Mouse (Mus musculus) limb, embryonic 11.5 days (tissue): ENCODE measurements around the gene Tm4sf20. TPM values are rescaled to one million over a fixed set of nuclear protein-coding genes. Genes with fewer than 3 reads are reported as not detected.

ENCODE experiments used
- ATAC-seq: fragments of 200-750 bp; cut with Nextera tagmentation; 2 replicates; pipeline ENCODE4 v1.8.0; 2017; ENCODE audit warnings: low read depth; ENCODE audit not compliant: insufficient number of reproducible peaks, low FRiP score, low TSS enrichment
- DNase-seq: peaks from one replicate; pipeline ENCODE4 v3.0.0-alpha.2; 2015; ENCODE audit warnings: low spot score
- H3K27ac ChIP-seq: fragments of 300-500 bp; sonication (generic); replicated peaks from 2 replicates; pipeline ENCODE4 v1.5.1; 2014; ENCODE audit warnings: low read depth, mild to moderate bottlenecking, low read length
- H3K27me3 ChIP-seq: fragments of 300-500 bp; sonication (generic); 2 replicates; pipeline ENCODE4 v1.6.1; 2014; ENCODE audit warnings: mild to moderate bottlenecking, low read length, mixed read lengths; ENCODE audit not compliant: control insufficient read depth, insufficient read depth
- H3K36me3 ChIP-seq: fragments of 300-500 bp; sonication (generic); 2 replicates; pipeline ENCODE4 v1.6.1; 2014; ENCODE audit warnings: mild to moderate bottlenecking, low read length, moderate library complexity, mixed read lengths; ENCODE audit not compliant: control insufficient read depth, insufficient read depth
- H3K4me1 ChIP-seq: fragments of 300-500 bp; sonication (generic); 2 replicates; pipeline ENCODE4 v1.6.1; 2014; ENCODE audit warnings: low read length, mixed read lengths; ENCODE audit not compliant: control insufficient read depth, insufficient read depth
- H3K4me2 ChIP-seq: fragments of 300-500 bp; sonication (generic); 2 replicates; pipeline ENCODE4 v1.6.1; 2014; ENCODE audit warnings: low read depth, mild to moderate bottlenecking, moderate library complexity; ENCODE audit not compliant: severe bottlenecking
- H3K4me3 ChIP-seq: fragments of 300-500 bp; sonication (generic); 2 replicates; pipeline ENCODE4 v1.5.1; 2014; ENCODE audit warnings: low read depth, low read length
- H3K9ac ChIP-seq: fragments of 300-500 bp; sonication (generic); 2 replicates; pipeline ENCODE4 v1.6.1; 2014; ENCODE audit warnings: mild to moderate bottlenecking, low read length
- H3K9me3 ChIP-seq: fragments of 300-500 bp; sonication (generic); 2 replicates; pipeline ENCODE4 v1.6.1; 2016; ENCODE audit warnings: low read length; ENCODE audit not compliant: control insufficient read depth
- WGBS: fragments of 180-500 bp; shearing (Covaris S2); extraction: QIAGEN DNeasy Blood & Tissue Kit; methylation state at CpG from one replicate; pipeline ENCODE4 v1.1.7; 2014; 5-methylcytosine and 5-hydroxymethylcytosine counted together
- polyA plus RNA-seq: library from polyadenylated mRNA; unstranded; fragments of >200 nt; fragmentation: Nextera tagmentation; extraction: Ambion mirVana; gene quantifications from 2 replicates; pipeline ENCODE4 v1.2.1, GENCODE M21; 2014

Gene Tm4sf20
- polyA plus RNA-seq, 1 experiment from 2014 or later = not detected

DNA sequence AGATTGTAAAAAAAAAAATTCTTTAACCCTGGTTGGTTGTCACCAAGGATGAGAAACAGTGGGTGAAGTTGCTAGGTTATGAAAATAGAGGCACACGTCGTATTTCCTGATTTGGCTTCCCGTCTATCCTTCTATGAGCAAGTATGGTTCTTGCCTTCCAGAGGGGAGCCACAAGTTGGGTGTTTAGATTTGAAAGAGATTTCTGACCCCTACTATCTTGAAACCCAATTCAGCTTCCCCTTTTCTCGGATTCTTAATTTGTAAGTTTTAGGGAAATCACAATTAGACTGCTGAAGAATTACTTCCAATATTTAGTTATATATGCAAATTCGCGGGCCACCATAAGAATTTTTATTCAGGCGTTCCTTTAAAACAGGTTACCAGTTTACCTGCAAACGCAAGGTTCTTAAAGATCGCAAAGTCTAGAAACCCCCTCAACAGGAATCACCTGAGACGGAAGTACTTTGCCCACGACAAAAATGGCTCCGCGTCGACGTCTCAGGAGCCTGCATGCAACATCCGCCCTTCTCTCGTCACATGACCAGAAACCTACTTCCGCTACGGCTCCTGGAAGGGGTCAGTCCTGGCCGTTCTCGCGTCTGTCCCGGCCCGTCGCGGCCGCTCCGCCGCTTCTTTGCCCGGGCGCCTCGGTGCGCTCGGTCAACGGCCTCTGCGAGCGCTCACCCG is 43.8 kb downstream of the Tm4sf20 start, which contains the start of gene Mff:
Gene Mff (plus strand): TSS at position 552 of the 687 bp plus-strand sequence.
- DNase-seq (peak; percentile 95), ATAC-seq (peak; percentile 99)
- H3K4me3 ChIP-seq = peak within 1 kb of the TSS; percentile 83
- 10% methylated on average over 37 of the region's 38 CpGs for WGBS
- peaks cover 4% of the 10 kb centered on the region; the same call in 1 of the 2 replicates for H3K4me1 ChIP-seq
- H3K9me3 ChIP-seq = no peaks in the 10 kb centered on the region
- no peak within 1 kb of the TSS for H3K27ac ChIP-seq
- no peaks in the 10 kb centered on the region for H3K27me3 ChIP-seq
- peak within 1 kb of the TSS; percentile 95 for H3K9ac ChIP-seq
- no peaks in the 10 kb centered on the region for H3K36me3 ChIP-seq
- H3K4me2 ChIP-seq = peak within 1 kb of the TSS; percentile 85

DNA sequence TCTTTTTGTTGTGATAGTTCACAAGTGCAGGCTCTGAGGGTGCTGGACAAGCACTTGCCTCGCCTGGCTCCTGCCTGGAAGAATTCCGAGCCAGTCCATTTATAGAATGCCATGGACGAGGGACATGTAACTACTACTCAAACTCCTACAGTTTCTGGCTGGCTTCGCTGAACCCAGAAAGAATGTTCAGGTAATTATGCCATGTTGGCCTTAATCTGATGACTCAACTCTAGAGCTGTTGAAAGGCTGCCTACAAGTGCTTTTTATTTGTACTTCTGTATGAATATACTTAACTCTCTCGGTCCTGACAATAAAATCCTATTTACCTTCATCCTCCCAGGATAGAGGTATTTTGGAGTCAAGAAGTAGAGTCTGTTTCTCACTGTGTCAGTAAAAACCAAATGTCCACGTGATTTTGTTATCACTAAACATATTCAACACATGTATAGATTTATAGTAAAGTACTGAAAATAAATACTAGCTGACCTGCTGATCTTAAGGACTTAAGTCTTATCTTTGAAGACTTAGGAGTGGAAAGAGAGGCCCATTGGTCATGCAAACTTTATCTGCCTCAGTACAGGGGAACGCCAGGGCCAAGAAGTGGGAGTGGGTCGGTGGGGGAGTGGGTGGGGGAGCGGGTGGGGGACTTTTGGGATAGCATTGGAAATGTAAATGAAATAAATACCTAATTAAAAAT is 50.3 kb downstream of the Tm4sf20 start:
- ATAC-seq (no peak), DNase-seq (no peak)
- H3K4me3 ChIP-seq = no peak overlapping the region
- no peak overlapping the region for H3K4me2 ChIP-seq
- no peaks in the 10 kb centered on the region for H3K9me3 ChIP-seq
- no peak overlapping the region for H3K27ac ChIP-seq
- 84% methylated on average over 9 of the region's 9 CpGs for WGBS
- no peaks in the 10 kb centered on the region for H3K4me1 ChIP-seq
- no peaks in the 10 kb centered on the region for H3K36me3 ChIP-seq
- no peak overlapping the region for H3K9ac ChIP-seq
- H3K27me3 ChIP-seq = no peaks in the 10 kb centered on the region

Other genes with a start within 250 kb of the Tm4sf20 start
- 0.03 and 0.10 TPM in 2 replicates for gene Col4a4, start 181.6 kb downstream of the Tm4sf20 start, polyA plus RNA-seq
- 0.03 and 0.06 TPM in 2 replicates for gene Col4a3, start 181.5 kb downstream of the Tm4sf20 start, polyA plus RNA-seq
- gene Mff, start 43.6 kb downstream of the Tm4sf20 start, polyA plus RNA-seq = 233 and 234 TPM in 2 replicates
- gene Gm47791, start 2.8 kb upstream of the Tm4sf20 start, polyA plus RNA-seq = not detected in 2 replicates
- gene Agfg1, start 71.0 kb upstream of the Tm4sf20 start, polyA plus RNA-seq = 39.8 and 42.1 TPM in 2 replicates
- 0.33 TPM in 1 of 2 replicates, not detected in the other for gene A030005L19Rik, start 144.9 kb upstream of the Tm4sf20 start, polyA plus RNA-seq
- not detected in 2 replicates for gene A030014E15Rik, start 156.5 kb upstream of the Tm4sf20 start, polyA plus RNA-seq
- gene Gm6217, start 162.9 kb upstream of the Tm4sf20 start, polyA plus RNA-seq = not detected in 2 replicates
- gene A030003K21Rik, start 174.9 kb upstream of the Tm4sf20 start, polyA plus RNA-seq = not detected in 2 replicates
- not detected in 2 replicates for gene Gm7544, start 187.6 kb upstream of the Tm4sf20 start, polyA plus RNA-seq
- not detected in 2 replicates for gene Gm47955, start 191.8 kb upstream of the Tm4sf20 start, polyA plus RNA-seq
- not detected in 2 replicates for gene Gm47959, start 232.1 kb upstream of the Tm4sf20 start, polyA plus RNA-seq